Mouse (Mus musculus): ENCODE measurements at regions not wholly inside any gene's neighbourhood (a gene's known extent, or its start where the extent isn't known, plus 50 kb on each side); places are given as distances from the start of the nearest gene placed in this dataset.

DNA sequence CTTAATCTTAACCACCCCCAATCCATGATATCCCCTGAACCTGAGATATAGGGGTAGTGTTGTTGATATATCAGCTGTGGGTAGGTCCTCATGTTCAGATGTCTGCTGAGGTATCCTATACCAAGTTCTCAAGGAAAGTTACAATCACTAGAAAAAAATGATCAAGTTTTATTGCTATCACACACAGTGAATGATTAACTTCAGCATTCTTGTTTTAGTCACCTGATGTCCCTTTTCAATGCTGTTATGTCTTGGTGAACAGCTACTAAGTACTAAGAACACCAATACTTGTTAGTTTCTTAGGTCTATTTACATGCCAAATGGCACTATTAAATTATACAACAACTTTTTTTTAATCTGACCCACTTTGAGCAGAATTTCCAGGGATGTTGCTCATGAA lies 732.0 kb upstream of the Lrrc4c start:
- TF ChIP-seq CTCF (conservative IDR thresholded peaks at IDR 0.05; ENCODE audit: low read length): no peak
- no peak for TF ChIP-seq NANOG (IDR thresholded peaks at IDR 0.05; ENCODE audit: borderline replicate concordance, low read length)

Data from E14TG2a.4 (cell line).